Mouse (Mus musculus): ENCODE measurements around the gene Asrgl1. TPM values are rescaled to one million over a fixed set of nuclear protein-coding genes. Genes with fewer than 3 reads are reported as not detected.
"Not testable (repeated sequence)": the region's sequence is repeated elsewhere in the genome, so short reads cannot be mapped to it uniquely, and the experiment has no call there.

Gene Asrgl1
- total RNA-seq (2017), result 6.9 and 8.3 TPM in 2 replicates

GRCm38 (mm10) chr19:9135512-9136331 is at the start of gene Asrgl1:
Gene Asrgl1 (minus strand): TSS chr19:9135636.
- peak; percentile 81 for ATAC-seq (ENCODE audit: extremely low read depth, insufficient number of reproducible peaks, low FRiP score, poor library complexity, severe bottlenecking)

- no peak for ATAC-seq (ENCODE audit: extremely low read depth, insufficient number of reproducible peaks, low FRiP score, poor library complexity, severe bottlenecking)
These were observed 10.8 kb upstream of the Asrgl1 start for GRCm38 (mm10) chr19:9146214-9146613.

- ATAC-seq (ENCODE audit: extremely low read depth, insufficient number of reproducible peaks, low FRiP score, poor library complexity, severe bottlenecking), result no peak
These were observed 8.2 kb upstream of the Asrgl1 start for GRCm38 (mm10) chr19:9143639-9144125.

- ATAC-seq (ENCODE audit: extremely low read depth, insufficient number of reproducible peaks, low FRiP score, poor library complexity, severe bottlenecking), result no peak
These were observed 7.8 kb upstream of the Asrgl1 start for GRCm38 (mm10) chr19:9143230-9143629.

- peak; percentile 25; the same call in 1 of the 2 replicates for ATAC-seq (ENCODE audit: extremely low read depth, insufficient number of reproducible peaks, low FRiP score, poor library complexity, severe bottlenecking)
These were observed 4.9 kb upstream of the Asrgl1 start for GRCm38 (mm10) chr19:9140361-9140760.

GRCm38 (mm10) chr19:9137159-9137558 is 1.7 kb upstream of the Asrgl1 start:
- ATAC-seq (ENCODE audit: extremely low read depth, insufficient number of reproducible peaks, low FRiP score, poor library complexity, severe bottlenecking), result no peak

- ATAC-seq (ENCODE audit: extremely low read depth, insufficient number of reproducible peaks, low FRiP score, poor library complexity, severe bottlenecking), result peak; percentile 60; the same call in 1 of the 2 replicates
These were observed 507 bp downstream of the Asrgl1 start for GRCm38 (mm10) chr19:9134746-9135511.

- ATAC-seq (ENCODE audit: extremely low read depth, insufficient number of reproducible peaks, low FRiP score, poor library complexity, severe bottlenecking), result no peak
These were observed 5.4 kb downstream of the Asrgl1 start for GRCm38 (mm10) chr19:9129996-9130395.

GRCm38 (mm10) chr19:9128499-9129194 is 6.8 kb downstream of the Asrgl1 start:
- no peak for ATAC-seq (ENCODE audit: extremely low read depth, insufficient number of reproducible peaks, low FRiP score, poor library complexity, severe bottlenecking)

- ATAC-seq (ENCODE audit: extremely low read depth, insufficient number of reproducible peaks, low FRiP score, poor library complexity, severe bottlenecking), result not testable (repeated sequence)
These were observed 11.4 kb downstream of the Asrgl1 start for GRCm38 (mm10) chr19:9123986-9124385.

- no peak for ATAC-seq (ENCODE audit: extremely low read depth, insufficient number of reproducible peaks, low FRiP score, poor library complexity, severe bottlenecking)
These were observed 13.0 kb downstream of the Asrgl1 start for GRCm38 (mm10) chr19:9122390-9122789.

GRCm38 (mm10) chr19:9119655-9120425 is 15.6 kb downstream of the Asrgl1 start:
- ATAC-seq (ENCODE audit: extremely low read depth, insufficient number of reproducible peaks, low FRiP score, poor library complexity, severe bottlenecking), result no peak

- no peak for ATAC-seq (ENCODE audit: extremely low read depth, insufficient number of reproducible peaks, low FRiP score, poor library complexity, severe bottlenecking)
These were observed 18.2 kb downstream of the Asrgl1 start for GRCm38 (mm10) chr19:9117275-9117674.

GRCm38 (mm10) chr19:9116268-9116667 is 19.2 kb downstream of the Asrgl1 start:
- no peak for ATAC-seq (ENCODE audit: extremely low read depth, insufficient number of reproducible peaks, low FRiP score, poor library complexity, severe bottlenecking)

GRCm38 (mm10) chr19:9112043-9112442 is 23.4 kb downstream of the Asrgl1 start:
- no peak for ATAC-seq (ENCODE audit: extremely low read depth, insufficient number of reproducible peaks, low FRiP score, poor library complexity, severe bottlenecking)

GRCm38 (mm10) chr19:9110182-9110869 is 25.1 kb downstream of the Asrgl1 start:
- peak; percentile 85 for ATAC-seq (ENCODE audit: extremely low read depth, insufficient number of reproducible peaks, low FRiP score, poor library complexity, severe bottlenecking)

GRCm38 (mm10) chr19:9108536-9108935 is 26.9 kb downstream of the Asrgl1 start:
- ATAC-seq (ENCODE audit: extremely low read depth, insufficient number of reproducible peaks, low FRiP score, poor library complexity, severe bottlenecking), result no peak

- ATAC-seq (ENCODE audit: extremely low read depth, insufficient number of reproducible peaks, low FRiP score, poor library complexity, severe bottlenecking), result no peak
These were observed 28.1 kb downstream of the Asrgl1 start for GRCm38 (mm10) chr19:9107379-9107755.
